ENCODE assay signal across 9 mouse cellular contexts in the genomic region with DNA sequence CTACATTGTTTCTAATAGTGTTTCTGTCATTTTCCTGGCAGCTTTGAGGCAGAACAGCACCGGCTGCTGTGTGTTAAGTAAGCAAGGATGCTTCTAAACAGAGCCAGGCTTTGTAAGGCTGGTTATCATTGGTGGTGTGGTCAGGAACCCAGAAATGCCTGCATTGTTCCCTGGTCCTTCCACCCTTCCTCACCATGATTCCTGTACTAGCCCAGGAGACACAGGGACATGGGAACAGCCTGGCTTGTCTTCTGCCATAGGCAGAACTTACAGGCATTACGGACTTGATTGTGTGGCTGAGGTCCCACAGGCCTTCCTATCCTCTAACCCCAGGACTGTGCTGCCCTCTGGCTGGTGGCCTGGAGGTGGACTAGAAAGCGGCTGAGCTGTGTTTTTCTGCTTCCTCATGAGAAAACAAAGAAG. TPM values are rescaled to one million over a fixed set of nuclear protein-coding genes. Genes with fewer than 3 reads are reported as not detected.
DNase-seq lines count a peak whose midpoint lies in the region; ATAC-seq and TF ChIP-seq lines count a peak whose summit lies in the region.
"Had no signal": no experiment of that assay in that cellular context is flagged by ENCODE, and none has a peak within 500 bp of the region (broad histone marks: within the 10 kb centered on the region; RNA-seq: fewer than 3 reads in every experiment).

No protein-coding gene starts in this region.

- no peaks in the 10 kb centered on the region for H3K27me3 ChIP-seq in lung, embryonic 14.5 days (ENCODE audit: insufficient read depth, low read length)
- H3K27me3 ChIP-seq in embryonic facial prominence, embryonic 14.5 days (replicated peaks; ENCODE audit: control insufficient read depth, insufficient read depth, low read length) = no peaks in the 10 kb centered on the region
- H3K27me3 ChIP-seq in myocyte (ENCODE audit: control insufficient read depth, insufficient read depth, insufficient read length) = no peaks in the 10 kb centered on the region
- no peaks in the 10 kb centered on the region for H3K27me3 ChIP-seq in kidney, adult 2 months (replicated peaks; ENCODE audit: control insufficient read depth, insufficient read depth, low read length)
- H3K27me3 ChIP-seq: lung, embryonic 15.5 days had no signal

- no peak overlapping the region for H3K4me3 ChIP-seq in gastrocnemius, adult 2 months
- no peak overlapping the region for H3K4me3 ChIP-seq in lung, embryonic 14.5 days (ENCODE audit: low read depth, low read length)
- H3K4me3 ChIP-seq in embryonic facial prominence, embryonic 14.5 days (ENCODE audit: low read depth, low read length) = no peak overlapping the region
- H3K4me3 ChIP-seq in myocyte = no peak overlapping the region
- H3K4me3 ChIP-seq in kidney, adult 2 months (ENCODE audit: insufficient read depth, low read depth, low read length) = no peak overlapping the region
- H3K4me3 ChIP-seq: lung, embryonic 15.5 days had no signal

- H3K27ac ChIP-seq in gastrocnemius, adult 2 months = peak overlapping the region; percentile 43
- no peak overlapping the region for H3K27ac ChIP-seq in lung, embryonic 14.5 days (ENCODE audit: low read depth)
- 0 out of 2 replicates have a peak overlapping the region, but pooled peaks have one; percentile 3 for H3K27ac ChIP-seq in embryonic facial prominence, embryonic 14.5 days (replicated peaks; ENCODE audit: low read depth, low read length)
- H3K27ac ChIP-seq in kidney, adult 2 months (ENCODE audit: insufficient read depth, low read depth, low read length) = no peak overlapping the region
- H3K27ac ChIP-seq: lung, embryonic 15.5 days had no signal

- no peak overlapping the region for H3ac ChIP-seq in myocyte (ENCODE audit: control insufficient read depth, insufficient read length)

- peak; percentile 58 for TF ChIP-seq CTCF in gastrocnemius, adult 2 months (IDR thresholded peaks at IDR 0.05)
- TF ChIP-seq CTCF in lung, embryonic 14.5 days (IDR thresholded peaks at IDR 0.05; ENCODE audit: low read depth) = peak; percentile 49
- no peak for TF ChIP-seq CTCF in kidney, adult 2 months (conservative IDR thresholded peaks at IDR 0.05; ENCODE audit: insufficient read depth, insufficient read length, low read depth, low read length)

- no peak for ATAC-seq in lung, embryonic 14.5 days (ENCODE audit: insufficient read depth)
- ATAC-seq in embryonic facial prominence, embryonic 14.5 days (ENCODE audit: low read depth) = no peak

- no peak overlapping the region for H3K9ac ChIP-seq in lung, embryonic 14.5 days
- H3K9ac ChIP-seq in embryonic facial prominence, embryonic 14.5 days (ENCODE audit: low read depth, low read length) = no peak overlapping the region
- H3K9ac ChIP-seq: lung, embryonic 15.5 days had no signal

- DNase-seq in gastrocnemius, adult 2 months = peak; percentile 68
- DNase-seq in gastrocnemius, postnatal 25 days = no peak
- DNase-seq in lung, embryonic 14.5 days = no peak
- no peak for DNase-seq in lung, postnatal 14 days
- DNase-seq in embryonic facial prominence, embryonic 14.5 days (ENCODE audit: low spot score) = no peak
- no peak for DNase-seq in kidney, adult 2 months
- no peak for DNase-seq in gastrocnemius, adult 18-20 months (ENCODE audit: low spot score)

- no peaks in the 10 kb centered on the region for H3K9me3 ChIP-seq in lung, embryonic 14.5 days (ENCODE audit: low read depth, low read length)
- no peaks in the 10 kb centered on the region for H3K9me3 ChIP-seq in embryonic facial prominence, embryonic 14.5 days (ENCODE audit: control insufficient read depth, low read length)
- H3K9me3 ChIP-seq: lung, embryonic 15.5 days had no signal

- no peaks in the 10 kb centered on the region for H3K4me1 ChIP-seq in lung, embryonic 14.5 days (ENCODE audit: insufficient read depth)
- peaks cover 7% of the 10 kb centered on the region; the same call in 1 of the 2 replicates for H3K4me1 ChIP-seq in embryonic facial prominence, embryonic 14.5 days (ENCODE audit: control insufficient read depth, insufficient read depth, low read length)
- H3K4me1 ChIP-seq in kidney, adult 2 months (ENCODE audit: control insufficient read depth, insufficient read depth, low read length) = no peaks in the 10 kb centered on the region

- H3K4me2 ChIP-seq in lung, embryonic 14.5 days = no peak overlapping the region
- no peak overlapping the region for H3K4me2 ChIP-seq in embryonic facial prominence, embryonic 14.5 days (ENCODE audit: low read depth, low read length)
- H3K4me2 ChIP-seq in myocyte (ENCODE audit: low read depth) = peak overlapping the region; percentile 62
- H3K4me2 ChIP-seq: lung, embryonic 15.5 days had no signal

- intact Hi-C loops in gastrocnemius, adult 2 months (cut with DNase I) = no loop called here

- no peaks in the 10 kb centered on the region for H3K79me2 ChIP-seq in myocyte (ENCODE audit: control insufficient read depth, insufficient read depth)

- peak; percentile 15 for TF ChIP-seq POLR2A in myocyte (IDR thresholded peaks at IDR 0.05; ENCODE audit: insufficient read length, low read depth)
- TF ChIP-seq POLR2A in kidney, adult 2 months (IDR thresholded peaks at IDR 0.05; ENCODE audit: low read depth, low read length) = no peak

- WGBS in lung, embryonic 14.5 days = 51% methylated on average over 3 of the region's 3 CpGs
- WGBS in embryonic facial prominence, embryonic 14.5 days = 61% methylated on average over 3 of the region's 3 CpGs
- WGBS in kidney, adult 2 months = 61% methylated on average over 3 of the region's 3 CpGs

- H3K36me3 ChIP-seq in lung, embryonic 14.5 days (ENCODE audit: insufficient read depth) = no peaks in the 10 kb centered on the region
- H3K36me3 ChIP-seq in embryonic facial prominence, embryonic 14.5 days (ENCODE audit: control insufficient read depth, insufficient read depth, low read length) = no peaks in the 10 kb centered on the region
- no peaks in the 10 kb centered on the region for H3K36me3 ChIP-seq in myocyte (ENCODE audit: control insufficient read depth, insufficient read depth)
- no peaks in the 10 kb centered on the region for H3K36me3 ChIP-seq in kidney, adult 2 months (ENCODE audit: control insufficient read depth, insufficient read depth, low read length)
- H3K36me3 ChIP-seq: lung, embryonic 15.5 days had no signal

TF ChIP-seq in myocyte, 11 proteins besides CTCF, POLR2A, EP300 and RAD21:
- TF ChIP-seq REST (IDR thresholded peaks at IDR 0.05; ENCODE audit: insufficient read depth, insufficient read length) = no peak
- TF ChIP-seq POLR2AphosphoS2 (IDR thresholded peaks at IDR 0.05; ENCODE audit: insufficient read length, low read depth) = peak; percentile 44
- peak in 1 of 3 experiments; percentile 0 for TF ChIP-seq MYOD1 (IDR thresholded peaks at IDR 0.05; ENCODE audit: control insufficient read depth in 1 of 3, insufficient read length in 2 of 3, low read depth in 2 of 3)
TF ChIP-seq in myocyte: peak in this region for 2.

RNA-seq across cellular contexts. Expression of a gene that starts 18.0 kb away (rescaled TPM):
- 1,000 to 10,000 TPM; 3,091 to 7,772 TPM for total RNA-seq in gastrocnemius, adult 2 months (2021)
- total RNA-seq in gastrocnemius, postnatal 25 days (2021) = 1,000 to 10,000 TPM; 2,592 to 3,528 TPM
- polyA plus RNA-seq in lung, embryonic 14.5 days (2014; fragmentation: Nextera tagmentation; extraction: Ambion mirVana) = 0.51 and 1.3 TPM in 2 replicates
- 12.9 and 13.9 TPM in 2 replicates for polyA plus RNA-seq in embryonic facial prominence, embryonic 14.5 days (2014; fragmentation: Nextera tagmentation; extraction: Ambion mirVana)
- polyA plus RNA-seq in myocyte (2012; fragmentation: generic; extraction: Trizol) = 1,055 TPM
- 1.6 and 123 TPM in 2 replicates for polyA plus RNA-seq in kidney, adult 2 months (2012; rRNA removed)
- total RNA-seq in gastrocnemius, adult 18-20 months (2021) = 1,000 to 10,000 TPM; 5,214 to 6,251 TPM

RNA-seq across cellular contexts. Expression of a gene that starts 23.9 kb away (rescaled TPM):
- total RNA-seq in gastrocnemius, adult 2 months (2021) = 10 to 100 TPM; 27.7 to 71.1 TPM
- 10 to 100 TPM; 47.8 to 57.9 TPM for total RNA-seq in gastrocnemius, postnatal 25 days (2021)
- 0.09 and 0.12 TPM in 2 replicates for polyA plus RNA-seq in lung, embryonic 14.5 days (2014; fragmentation: Nextera tagmentation; extraction: Ambion mirVana)
- 0.21 TPM in 2 replicates for polyA plus RNA-seq in embryonic facial prominence, embryonic 14.5 days (2014; fragmentation: Nextera tagmentation; extraction: Ambion mirVana)
- polyA plus RNA-seq in myocyte (2012; fragmentation: generic; extraction: Trizol) = 4.8 TPM
- polyA plus RNA-seq in kidney, adult 2 months (2012; rRNA removed) = 4.8 and 6.4 TPM in 2 replicates
- total RNA-seq in gastrocnemius, adult 18-20 months (2021) = 10 to 100 TPM; 47.5 to 80.8 TPM
- polyA plus RNA-seq: lung, embryonic 15.5 days had no signal

Comparison
In these comparisons a context has a peak if more than half of its experiments do, and no peak if none do; other contexts are left out.
1. H3K27ac ChIP-seq: peak in gastrocnemius, adult 2 months (single experiment) and embryonic facial prominence, embryonic 14.5 days (single experiment); none in lung, embryonic 14.5 days (single experiment) and kidney, adult 2 months (single experiment).